Mouse (Mus musculus) stomach, postnatal 0 days (tissue): ENCODE data around the gene Gm36864.

Experiments used
- CTCF ChIP-seq: IDR thresholded peaks from 2 replicates; pipeline ENCODE4 v1.5.1; 2016; ENCODE audit warnings: antibody characterized with exemption, low read depth, mild to moderate bottlenecking, moderate library complexity
- EP300 ChIP-seq: optimal IDR thresholded peaks from 2 replicates; pipeline ENCODE3; 2016; ENCODE audit warnings: antibody characterized with exemption

GRCm38 (mm10) chr7:44257278-44257677 lies 21.3 kb downstream of the Gm36864 start, which contains the start of gene Acp4:
- TF ChIP-seq CTCF (no peak), EP300 (no peak)
